28 mouse cellular contexts compared by ENCODE assay signal in the genomic region with DNA sequence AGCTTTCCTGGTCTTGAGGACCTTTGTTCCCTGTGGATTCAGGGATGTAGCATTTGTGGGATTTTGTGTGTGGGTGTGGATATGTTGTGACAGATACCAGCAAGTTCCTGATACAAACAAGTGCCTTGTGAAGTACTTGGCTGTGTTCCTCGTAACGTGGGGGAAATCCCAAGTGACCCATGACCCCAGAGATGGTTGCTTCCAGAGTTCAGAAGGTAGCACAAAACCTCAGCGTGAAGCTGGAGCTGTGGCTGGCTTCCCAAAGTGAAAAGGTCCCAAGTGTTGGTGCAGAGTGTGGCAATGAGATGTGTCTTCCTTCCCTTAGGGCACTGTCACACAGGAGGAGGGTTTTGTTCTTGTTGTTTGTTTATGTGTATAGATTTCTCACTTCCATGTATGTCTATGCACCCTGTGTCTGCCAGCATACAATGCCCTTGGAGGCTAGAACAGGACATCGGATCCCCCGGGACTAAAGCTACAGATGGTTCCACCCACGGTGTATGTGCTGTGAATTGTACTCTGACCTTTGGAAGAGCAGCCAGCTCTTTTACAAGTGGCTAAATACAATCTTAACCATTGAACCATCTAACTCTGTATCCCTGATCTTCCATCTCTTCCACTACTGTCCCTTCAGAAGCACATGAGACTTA. TPM values are rescaled to one million over a fixed set of nuclear protein-coding genes. Genes with fewer than 3 reads are reported as not detected.
A peak's percentile ranks its signal among the peaks of the same experiment; 100 is the strongest.
DNase-seq lines count a peak whose midpoint lies in the region; ATAC-seq and TF ChIP-seq lines count a peak whose summit lies in the region.
"Had no signal": no experiment of that assay in that cellular context is flagged by ENCODE, and none has a peak within 500 bp of the region (broad histone marks: within the 10 kb centered on the region; RNA-seq: fewer than 3 reads in every experiment).

No protein-coding gene starts in this region.

- H3K9me3 ChIP-seq in liver, embryonic 12.5 days (replicated peaks), result no peaks in the 10 kb centered on the region
- no peaks in the 10 kb centered on the region for H3K9me3 ChIP-seq in liver, embryonic 15.5 days (replicated peaks)
- H3K9me3 ChIP-seq: hindbrain, embryonic 15.5 days; limb, embryonic 13.5 days; midbrain, embryonic 12.5 days had no signal

- no peak for TF ChIP-seq CTCF in gastrocnemius, adult 2 months (IDR thresholded peaks at IDR 0.05)

- H3K27me3 ChIP-seq in liver, embryonic 12.5 days (replicated peaks), result no peaks in the 10 kb centered on the region
- H3K27me3 ChIP-seq in liver, embryonic 15.5 days, result no peaks in the 10 kb centered on the region
- H3K27me3 ChIP-seq: embryonic facial prominence, embryonic 13.5 days; hindbrain, embryonic 15.5 days; limb, embryonic 13.5 days; midbrain, embryonic 12.5 days; Patski had no signal

- DNase-seq in gastrocnemius, adult 2 months, result peak; percentile 4
- DNase-seq in gastrocnemius, postnatal 25 days, result no peak
- DNase-seq in liver, result no peak
- DNase-seq in layer of hippocampus, postnatal 10 days (ENCODE audit: low spot score in 2 of 2), result no peak
- no peak for DNase-seq in neural tube, embryonic 10.5 days (ENCODE audit: extremely low spot score, low spot score)
- no peak for DNase-seq in lung, postnatal 25 days (ENCODE audit: low spot score)
- DNase-seq: cerebellum, adult 11-12 months; gastrocnemius, postnatal 14 days; heart, postnatal 36 days; layer of hippocampus, postnatal 36 days had no signal

- H3K27ac ChIP-seq in gastrocnemius, adult 2 months, result no peak overlapping the region
- H3K27ac ChIP-seq in liver, embryonic 12.5 days, result no peak overlapping the region
- 0 out of 2 replicates have a peak overlapping the region, but pooled peaks have one; percentile 20 for H3K27ac ChIP-seq in liver, embryonic 15.5 days (replicated peaks)
- H3K27ac ChIP-seq: embryonic facial prominence, embryonic 13.5 days; heart, adult 2 months; hindbrain, embryonic 15.5 days; limb, embryonic 13.5 days; midbrain, embryonic 12.5 days had no signal

- ATAC-seq in liver, embryonic 12.5 days, result 0 out of 2 replicates have a peak, but pooled peaks have one; percentile 10
- ATAC-seq in liver, embryonic 15.5 days (ENCODE audit: insufficient read depth), result peak; percentile 63
- ATAC-seq: forebrain, embryonic 14.5 days; Patski had no signal

- no peak overlapping the region for H3K4me2 ChIP-seq in liver, embryonic 12.5 days
- no peak overlapping the region for H3K4me2 ChIP-seq in liver, embryonic 15.5 days
- H3K4me2 ChIP-seq: embryonic facial prominence, embryonic 13.5 days; hindbrain, embryonic 15.5 days; limb, embryonic 13.5 days; midbrain, embryonic 12.5 days had no signal

- no peak overlapping the region for H3K9ac ChIP-seq in liver, embryonic 12.5 days
- H3K9ac ChIP-seq in liver, embryonic 15.5 days, result no peak overlapping the region
- H3K9ac ChIP-seq: embryonic facial prominence, embryonic 13.5 days; hindbrain, embryonic 15.5 days; limb, embryonic 13.5 days; midbrain, embryonic 12.5 days had no signal

- peaks cover 24% of the 10 kb centered on the region for H3K36me3 ChIP-seq in liver, embryonic 12.5 days
- H3K36me3 ChIP-seq in liver, embryonic 15.5 days (replicated peaks), result peaks cover 19% of the 10 kb centered on the region

- intact Hi-C loops in gastrocnemius, adult 2 months (cut with DNase I), result no loop called here

- H3K4me3 ChIP-seq in gastrocnemius, adult 2 months, result no peak overlapping the region
- H3K4me3 ChIP-seq in liver, embryonic 12.5 days, result no peak overlapping the region
- no peak overlapping the region for H3K4me3 ChIP-seq in liver, embryonic 15.5 days (replicated peaks)
- H3K4me3 ChIP-seq: embryonic facial prominence, embryonic 13.5 days; heart, adult 2 months; hindbrain, embryonic 15.5 days; limb, embryonic 13.5 days; midbrain, embryonic 12.5 days had no signal

- 57% methylated on average over 6 of the region's 6 CpGs for WGBS in liver, embryonic 12.5 days (ENCODE audit: insufficient replicate concordance)
- WGBS in liver, embryonic 15.5 days (ENCODE audit: insufficient replicate concordance), result 49% methylated on average over 6 of the region's 6 CpGs

- no peaks in the 10 kb centered on the region for H3K4me1 ChIP-seq in liver, embryonic 12.5 days
- H3K4me1 ChIP-seq in liver, embryonic 15.5 days (replicated peaks), result 0 out of 2 replicates have a peak, but pooled peaks cover 11% of the 10 kb centered on the region
- H3K4me1 ChIP-seq: embryonic facial prominence, embryonic 13.5 days; hindbrain, embryonic 15.5 days; limb, embryonic 13.5 days; midbrain, embryonic 12.5 days had no signal

RNA-seq across cellular contexts. Expression of gene Mrgpre, which starts 8.2 kb away (rescaled TPM):
- under 1 TPM; 0.43 to 0.84 TPM for total RNA-seq in gastrocnemius, adult 2 months (2021)
- total RNA-seq in gastrocnemius, postnatal 25 days (2021), result under 1 TPM; 0.64 to 0.67 TPM
- polyA plus RNA-seq in liver, embryonic 12.5 days (2016; fragmentation: Nextera tagmentation; extraction: Ambion mirVana), result 0.20 and 0.33 TPM in 2 replicates
- 0.48 and 0.52 TPM in 2 replicates for polyA plus RNA-seq in liver, embryonic 15.5 days (2015; fragmentation: Nextera tagmentation; extraction: Ambion mirVana)
- 1 to 10 TPM; 9.1 to 9.4 TPM for total RNA-seq in layer of hippocampus, postnatal 10 days (2021)

RNA-seq across cellular contexts. Expression of gene Mrgprg, which starts 25.7 kb away (rescaled TPM):
- 1 to 10 TPM in 1 of 2 experiments, under 1 TPM in 1; 0.26 to 1.3 TPM for total RNA-seq in gastrocnemius, adult 2 months (2021)
- under 1 TPM in 1 of 2 experiments, not detected in 1; 0.29 TPM for total RNA-seq in gastrocnemius, postnatal 25 days (2021)
- not detected in 2 replicates for polyA plus RNA-seq in liver, embryonic 12.5 days (2016; fragmentation: Nextera tagmentation; extraction: Ambion mirVana)
- polyA plus RNA-seq in liver, embryonic 15.5 days (2015; fragmentation: Nextera tagmentation; extraction: Ambion mirVana), result not detected in 2 replicates
- total RNA-seq in layer of hippocampus, postnatal 10 days (2021), result not detected
- total RNA-seq: gastrocnemius, postnatal 14 days; heart, adult 2 months; heart, postnatal 36 days; layer of hippocampus, adult 18-20 months; layer of hippocampus, postnatal 36 days; left cerebral cortex, postnatal 14 days; megakaryocyte progenitor cell, adult 5-6 weeks had no signal
- polyA plus RNA-seq: activated CD4-positive, CD25-positive, alpha-beta regulatory T cell, adult 4 months; embryonic facial prominence, embryonic 13.5 days; forebrain, embryonic 14.5 days; heart, embryonic 14.5 days; hindbrain, embryonic 15.5 days; limb, embryonic 13.5 days; lung, postnatal 0 days; midbrain, embryonic 12.5 days; neural tube, embryonic 14.5 days; Patski; spleen, adult 2 months; stomach, embryonic 16.5 days had no signal

RNA-seq across cellular contexts. Expression of gene Nadsyn1, which starts 30.2 kb away (rescaled TPM):
- 1 to 10 TPM; 3.7 to 4.6 TPM for total RNA-seq in gastrocnemius, adult 2 months (2021)
- 1 to 10 TPM; 2.7 to 3.8 TPM for total RNA-seq in gastrocnemius, postnatal 25 days (2021)
- 8.3 and 8.6 TPM in 2 replicates for polyA plus RNA-seq in liver, embryonic 12.5 days (2016; fragmentation: Nextera tagmentation; extraction: Ambion mirVana)
- polyA plus RNA-seq in liver, embryonic 15.5 days (2015; fragmentation: Nextera tagmentation; extraction: Ambion mirVana), result 8.8 and 9.5 TPM in 2 replicates
- total RNA-seq in layer of hippocampus, postnatal 10 days (2021), result 1 to 10 TPM; 6.1 to 6.4 TPM

RNA-seq across cellular contexts. Expression of gene Dhcr7, which starts 30.5 kb away (rescaled TPM):
- total RNA-seq in gastrocnemius, adult 2 months (2021), result 1 to 10 TPM; 4.2 to 7.6 TPM
- 1 to 10 TPM; 4.8 TPM for total RNA-seq in gastrocnemius, postnatal 25 days (2021)
- polyA plus RNA-seq in liver, embryonic 12.5 days (2016; fragmentation: Nextera tagmentation; extraction: Ambion mirVana), result 47.9 and 48.6 TPM in 2 replicates
- 57.2 and 66.0 TPM in 2 replicates for polyA plus RNA-seq in liver, embryonic 15.5 days (2015; fragmentation: Nextera tagmentation; extraction: Ambion mirVana)
- total RNA-seq in layer of hippocampus, postnatal 10 days (2021), result 10 to 100 TPM; 80.0 to 85.0 TPM

RNA-seq across cellular contexts. Expression of gene Osbpl5, which starts 35.7 kb away (rescaled TPM):
- total RNA-seq in gastrocnemius, adult 2 months (2021), result 10 to 100 TPM; 12.7 to 18.4 TPM
- total RNA-seq in gastrocnemius, postnatal 25 days (2021), result 10 to 100 TPM; 18.7 to 19.0 TPM
- 4.7 and 4.8 TPM in 2 replicates for polyA plus RNA-seq in liver, embryonic 12.5 days (2016; fragmentation: Nextera tagmentation; extraction: Ambion mirVana)
- 1.9 and 2.9 TPM in 2 replicates for polyA plus RNA-seq in liver, embryonic 15.5 days (2015; fragmentation: Nextera tagmentation; extraction: Ambion mirVana)
- total RNA-seq in layer of hippocampus, postnatal 10 days (2021), result 10 to 100 TPM; 48.5 to 48.6 TPM

Comparison
In these comparisons a context has a peak if more than half of its experiments do, and no peak if none do; other contexts are left out.
1. RNA of gene Mrgpre, which starts 8.2 kb away (total RNA-seq): 9.1 to 9.4 TPM in layer of hippocampus, postnatal 10 days; 0.43 to 0.84 TPM in gastrocnemius, adult 2 months and 0.64 to 0.67 TPM in gastrocnemius, postnatal 25 days; every median in the first group is over 4 times any median in the second.